ENCODE assay signal across 10 mouse cellular contexts in genomic region chr7:118119142-118119541, GRCm38 (mm10). TPM values are rescaled to one million over a fixed set of nuclear protein-coding genes. Genes with fewer than 3 reads are reported as not detected.
A peak's percentile ranks its signal among the peaks of the same experiment; 100 is the strongest.
DNase-seq lines count a peak whose midpoint lies in the region; ATAC-seq and TF ChIP-seq lines count a peak whose summit lies in the region.
"Had no signal": no experiment of that assay in that cellular context is flagged by ENCODE, and none has a peak within 500 bp of the region (broad histone marks: within the 10 kb centered on the region; RNA-seq: fewer than 3 reads in every experiment).

No protein-coding gene starts in this region.

- H3K4me1 ChIP-seq in spleen, adult 2 months (ENCODE audit: control insufficient read depth, insufficient read depth, insufficient read length), result peaks cover 26% of the 10 kb centered on the region
- H3K4me1 ChIP-seq in limb, embryonic 13.5 days, result peaks cover 11% of the 10 kb centered on the region
- peaks cover 6% of the 10 kb centered on the region; the same call in 1 of the 2 replicates for H3K4me1 ChIP-seq in stomach, embryonic 15.5 days

- ATAC-seq in limb, embryonic 13.5 days (ENCODE audit: low FRiP score, low read depth), result no peak
- no peak for ATAC-seq in stomach, embryonic 15.5 days (ENCODE audit: insufficient read depth, low FRiP score, low read depth)

- no peak overlapping the region for H3K4me3 ChIP-seq in spleen, adult 2 months (ENCODE audit: extremely low read depth, insufficient read depth, insufficient read length)
- H3K4me3 ChIP-seq in limb, embryonic 13.5 days, result no peak overlapping the region
- no peak overlapping the region for H3K4me3 ChIP-seq in stomach, embryonic 15.5 days (replicated peaks)
- H3K4me3 ChIP-seq: embryonic facial prominence, embryonic 12.5 days had no signal

- H3K27ac ChIP-seq in spleen, adult 2 months (ENCODE audit: insufficient read depth, low read length), result peak overlapping the region; percentile 67
- H3K27ac ChIP-seq in limb, embryonic 13.5 days, result peak overlapping the region; percentile 15; the same call in 1 of the 2 replicates
- peak overlapping the region; percentile 22; the same call in 1 of the 2 replicates for H3K27ac ChIP-seq in stomach, embryonic 15.5 days
- H3K27ac ChIP-seq: embryonic facial prominence, embryonic 12.5 days; hindbrain, embryonic 14.5 days had no signal

- no peak overlapping the region for H3K9ac ChIP-seq in limb, embryonic 13.5 days
- no peak overlapping the region for H3K9ac ChIP-seq in stomach, embryonic 15.5 days
- H3K9ac ChIP-seq: embryonic facial prominence, embryonic 12.5 days; hindbrain, embryonic 14.5 days had no signal

- H3K9me3 ChIP-seq in limb, embryonic 13.5 days, result no peaks in the 10 kb centered on the region
- no peaks in the 10 kb centered on the region for H3K9me3 ChIP-seq in stomach, embryonic 15.5 days
- H3K9me3 ChIP-seq: embryonic facial prominence, embryonic 12.5 days had no signal

- no peaks in the 10 kb centered on the region for H3K27me3 ChIP-seq in spleen, adult 2 months (ENCODE audit: control insufficient read depth, insufficient read depth, low read length)
- no peaks in the 10 kb centered on the region for H3K27me3 ChIP-seq in limb, embryonic 13.5 days
- H3K27me3 ChIP-seq in stomach, embryonic 15.5 days (replicated peaks), result no peaks in the 10 kb centered on the region
- H3K27me3 ChIP-seq: embryonic facial prominence, embryonic 12.5 days had no signal

- TF ChIP-seq POLR2A in spleen, adult 2 months (IDR thresholded peaks at IDR 0.05; ENCODE audit: low read depth, low read length), result no peak

- H3K36me3 ChIP-seq in spleen, adult 2 months (ENCODE audit: control insufficient read depth, insufficient read depth, low read length), result peaks cover 17% of the 10 kb centered on the region
- peaks cover 61% of the 10 kb centered on the region for H3K36me3 ChIP-seq in limb, embryonic 13.5 days
- peaks cover 30% of the 10 kb centered on the region for H3K36me3 ChIP-seq in stomach, embryonic 15.5 days

- TF ChIP-seq CTCF in spleen, adult 2 months (IDR thresholded peaks at IDR 0.05; ENCODE audit: extremely low read depth, insufficient read depth, insufficient read length, insufficient replicate concordance), result no peak

- H3K4me2 ChIP-seq in limb, embryonic 13.5 days (replicated peaks), result no peak overlapping the region
- no peak overlapping the region for H3K4me2 ChIP-seq in stomach, embryonic 15.5 days
- H3K4me2 ChIP-seq: embryonic facial prominence, embryonic 12.5 days; hindbrain, embryonic 14.5 days had no signal

- no peak for DNase-seq in spleen, adult 2 months (ENCODE audit: low read depth in 1 of 2, low spot score in 2 of 2)
- DNase-seq in spleen, adult 18-20 months, result no peak
- DNase-seq in adrenal gland, postnatal 14 days, result peak; percentile 61
- no peak for DNase-seq in embryo, embryonic 9.5 days (ENCODE audit: extremely low spot score)
- DNase-seq in frontal cortex, postnatal 36 days (ENCODE audit: low spot score in 2 of 2), result no peak
- DNase-seq: cerebellum, adult 11 months had no signal

- WGBS in spleen, adult 2 months, result 59% methylated on average over 2 of the region's 2 CpGs
- WGBS in limb, embryonic 13.5 days, result 49% methylated on average over 2 of the region's 2 CpGs
- 48% methylated on average over 2 of the region's 2 CpGs for WGBS in stomach, embryonic 15.5 days

RNA-seq across cellular contexts. Expression of gene Rps15a, which starts 3.2 kb away (rescaled TPM):
- polyA plus RNA-seq in spleen, adult 2 months (2012; rRNA removed), result 812 and 1,187 TPM in 2 replicates
- 705 and 913 TPM in 2 replicates for total RNA-seq in adrenal gland, postnatal 14 days (2021)
- polyA plus RNA-seq in limb, embryonic 13.5 days (2015; fragmentation: Nextera tagmentation; extraction: Ambion mirVana), result 845 and 864 TPM in 2 replicates
- 712 and 730 TPM in 2 replicates for polyA plus RNA-seq in stomach, embryonic 15.5 days (2015; fragmentation: Nextera tagmentation; extraction: Ambion mirVana)

RNA-seq across cellular contexts. Expression of gene Arl6ip1, which starts 10.3 kb away (rescaled TPM):
- polyA plus RNA-seq in spleen, adult 2 months (2012; rRNA removed), result 56.6 and 61.6 TPM in 2 replicates
- total RNA-seq in adrenal gland, postnatal 14 days (2021), result 151 and 154 TPM in 2 replicates
- 510 and 524 TPM in 2 replicates for polyA plus RNA-seq in limb, embryonic 13.5 days (2015; fragmentation: Nextera tagmentation; extraction: Ambion mirVana)
- 438 and 451 TPM in 2 replicates for polyA plus RNA-seq in stomach, embryonic 15.5 days (2015; fragmentation: Nextera tagmentation; extraction: Ambion mirVana)

Comparison
In these comparisons a context has a peak if more than half of its experiments do, and no peak if none do; other contexts are left out.
1. H3K27ac ChIP-seq: peak in every context shown above with its lines; median percentile 67 in spleen, adult 2 months; 22 in stomach, embryonic 15.5 days; 15 in limb, embryonic 13.5 days.